Mouse (Mus musculus) embryonic facial prominence, embryonic 14.5 days (tissue): Measurements from ENCODE around the gene Cdk2ap2. TPM values are rescaled to one million over a fixed set of nuclear protein-coding genes. Genes with fewer than 3 reads are reported as not detected.

Experiments
- ATAC-seq: fragments of 200-750 bp; cut with Nextera tagmentation; 2 replicates; pipeline ENCODE4 v1.8.0; 2017; ENCODE audit warnings: low read depth, moderate number of reproducible peaks, moderate TSS enrichment
- DNase-seq: peaks from one replicate; pipeline ENCODE4 v3.0.0-alpha.2; 2015; ENCODE audit warnings: low spot score
- H3K27ac ChIP-seq: fragments of 300-500 bp; sonication (generic); replicated peaks from 2 replicates; pipeline ENCODE4 v1.5.1; 2014; ENCODE audit warnings: low read depth, mild to moderate bottlenecking, low read length, moderate library complexity
- H3K27me3 ChIP-seq: fragments of 300-500 bp; sonication (generic); replicated peaks from 2 replicates; pipeline ENCODE4 v1.6.1; 2014; ENCODE audit warnings: low read length; ENCODE audit not compliant: control insufficient read depth, insufficient read depth
- H3K36me3 ChIP-seq: fragments of 300-500 bp; sonication (generic); 2 replicates; pipeline ENCODE4 v1.6.1; 2014; ENCODE audit warnings: low read length, mixed read lengths; ENCODE audit not compliant: control insufficient read depth, insufficient read depth
- H3K4me1 ChIP-seq: fragments of 300-500 bp; sonication (generic); 2 replicates; pipeline ENCODE4 v1.6.1; 2014; ENCODE audit warnings: antibody characterized with exemption, low read length; ENCODE audit not compliant: control insufficient read depth, insufficient read depth
- H3K4me2 ChIP-seq: fragments of 300-500 bp; sonication (generic); 2 replicates; pipeline ENCODE4 v1.6.1; 2014; ENCODE audit warnings: low read depth, mild to moderate bottlenecking, low read length, moderate library complexity, mixed read lengths
- H3K4me3 ChIP-seq: fragments of 300-500 bp; sonication (generic); 2 replicates; pipeline ENCODE4 v1.5.1; 2014; ENCODE audit warnings: low read depth, mild to moderate bottlenecking, low read length
- H3K9ac ChIP-seq: fragments of 300-500 bp; sonication (generic); 2 replicates; pipeline ENCODE4 v1.6.1; 2014; ENCODE audit warnings: low read depth, mild to moderate bottlenecking, low read length, moderate library complexity, mixed read lengths
- H3K9me3 ChIP-seq: fragments of 300-500 bp; sonication (generic); 2 replicates; pipeline ENCODE4 v1.6.1; 2016; ENCODE audit warnings: low read length; ENCODE audit not compliant: control insufficient read depth
- WGBS: fragments of 180-500 bp; shearing (Covaris S2); extraction: QIAGEN DNeasy Blood & Tissue Kit; methylation state at CpG from one replicate; pipeline ENCODE4 v1.1.7; 2014; 5-methylcytosine and 5-hydroxymethylcytosine counted together
- polyA plus RNA-seq: library from polyadenylated mRNA; unstranded; fragments of >200 nt; fragmentation: Nextera tagmentation; extraction: Ambion mirVana; gene quantifications from 2 replicates; pipeline ENCODE4 v1.2.1, GENCODE M21; 2014

The Cdk2ap2 gene
- polyA plus RNA-seq, 1 experiment from 2014 or later = 68.6 TPM

DNA sequence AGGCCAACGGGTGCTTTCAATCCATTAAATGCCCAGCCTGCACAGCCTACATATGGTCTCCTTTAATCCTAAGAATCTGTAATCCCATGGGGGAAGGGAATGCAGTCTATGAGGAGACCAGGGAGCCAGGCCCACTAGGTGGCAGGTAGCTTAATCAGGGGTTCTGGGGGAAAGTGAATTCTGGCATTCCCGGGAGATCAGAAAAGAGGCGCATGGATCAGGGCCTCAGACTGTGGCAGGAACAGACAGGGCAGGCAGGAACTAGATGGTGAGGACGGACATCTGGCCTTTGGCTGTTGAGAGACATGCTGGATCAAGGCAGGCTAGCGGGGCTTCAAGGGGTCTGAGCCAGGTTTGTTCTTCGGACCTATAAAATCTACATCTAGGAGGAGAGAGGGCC lies 4.5 kb downstream of the Cdk2ap2 start:
- H3K9ac ChIP-seq = peak overlapping the region; percentile 64

DNA sequence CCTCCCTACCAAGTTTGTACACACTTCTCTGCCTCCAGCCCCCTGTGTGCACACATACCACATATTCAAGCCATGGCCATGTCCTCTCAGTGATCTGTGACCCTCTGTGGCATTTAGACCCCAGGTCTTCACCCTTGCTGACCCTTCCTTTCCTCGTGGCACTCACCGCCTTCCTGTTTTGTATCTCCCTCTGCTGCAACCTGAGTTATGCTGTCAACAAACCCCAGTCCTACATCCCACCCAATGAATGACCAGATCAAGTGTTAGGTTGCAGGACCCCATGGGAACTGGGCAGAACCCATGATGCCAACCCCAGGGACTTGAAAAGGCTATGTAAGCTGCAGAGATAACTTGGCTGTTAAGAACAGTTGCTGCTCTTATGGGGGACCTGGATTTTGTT lies 5.1 kb downstream of the Cdk2ap2 start:
- H3K4me3 ChIP-seq = no peak overlapping the region
- H3K4me1 ChIP-seq = peaks cover 25% of the 10 kb centered on the region
- H3K27me3 ChIP-seq = peaks cover 31% of the 10 kb centered on the region
- 74% methylated on average over 2 of the region's 2 CpGs for WGBS
- no peaks in the 10 kb centered on the region for H3K9me3 ChIP-seq
- H3K9ac ChIP-seq = no peak overlapping the region
- no peak for DNase-seq
- no peak for ATAC-seq
- no peak overlapping the region for H3K27ac ChIP-seq
- H3K4me2 ChIP-seq = no peak overlapping the region
- no peaks in the 10 kb centered on the region for H3K36me3 ChIP-seq

More for the DNA sequence above, 4.5 kb downstream of the Cdk2ap2 start:
- Histone ChIP-seq H3K9me3 (no peaks in the 10 kb centered on the region), H3K4me3 (peak overlapping the region; percentile 46), H3K4me1 (peaks cover 25% of the 10 kb centered on the region), H3K4me2 (peak overlapping the region; percentile 90), H3K36me3 (no peaks in the 10 kb centered on the region), H3K27me3 (peaks cover 31% of the 10 kb centered on the region), H3K27ac (no peak overlapping the region)
- 59% methylated on average over 6 of the region's 6 CpGs for WGBS
- DNase-seq = no peak
- no peak for ATAC-seq

DNA sequence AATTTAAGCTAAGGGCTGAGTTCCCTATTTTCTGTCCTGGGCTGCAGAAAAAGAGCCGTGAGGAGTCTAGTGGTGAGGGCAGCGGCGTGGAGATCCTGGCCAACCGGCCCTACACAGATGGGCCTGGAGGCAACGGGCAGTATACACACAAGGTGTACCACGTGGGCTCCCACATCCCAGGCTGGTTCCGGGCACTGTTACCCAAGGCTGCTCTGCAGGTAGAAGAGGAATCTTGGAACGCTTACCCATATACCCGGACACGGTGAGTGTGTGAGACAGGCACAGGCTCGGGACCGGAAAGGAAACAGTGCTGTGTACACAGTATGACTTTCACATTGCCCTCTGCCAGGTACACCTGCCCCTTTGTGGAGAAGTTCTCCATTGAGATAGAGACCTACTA lies 5.6 kb downstream of the Cdk2ap2 start:
- 92% methylated on average over 12 of the region's 12 CpGs for WGBS
- Histone ChIP-seq H3K36me3 (no peaks in the 10 kb centered on the region), H3K4me1 (peaks cover 22% of the 10 kb centered on the region), H3K27ac (no peak overlapping the region), H3K9ac (no peak overlapping the region), H3K4me2 (no peak overlapping the region), H3K4me3 (no peak overlapping the region), H3K9me3 (no peaks in the 10 kb centered on the region), H3K27me3 (peaks cover 31% of the 10 kb centered on the region)
- no peak for ATAC-seq
- no peak for DNase-seq

DNA sequence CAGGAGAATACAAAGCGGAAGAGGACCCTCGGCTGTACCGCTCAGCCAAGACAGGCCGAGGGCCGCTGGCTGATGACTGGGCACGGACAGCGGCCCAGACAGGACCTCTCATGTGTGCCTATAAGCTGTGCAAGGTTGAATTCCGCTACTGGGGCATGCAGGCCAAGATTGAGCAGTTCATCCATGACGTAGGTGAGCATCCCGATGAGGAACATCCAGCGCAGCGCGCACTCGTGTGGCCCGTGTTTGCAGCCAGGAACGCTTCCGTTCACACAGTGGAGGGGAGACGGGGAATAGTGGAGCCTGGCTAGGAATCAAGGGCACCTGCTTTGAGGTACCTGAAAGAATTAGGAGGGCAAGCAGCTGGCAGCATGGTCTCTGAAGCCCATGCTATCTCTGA lies 6.3 kb downstream of the Cdk2ap2 start:
- Histone ChIP-seq H3K4me2 (no peak overlapping the region), H3K27me3 (peaks cover 31% of the 10 kb centered on the region), H3K4me3 (no peak overlapping the region), H3K36me3 (no peaks in the 10 kb centered on the region), H3K9me3 (no peaks in the 10 kb centered on the region), H3K27ac (no peak overlapping the region), H3K4me1 (peaks cover 21% of the 10 kb centered on the region), H3K9ac (no peak overlapping the region)
- no peak for DNase-seq
- WGBS = 90% methylated on average over 18 of the region's 18 CpGs
- ATAC-seq = no peak

DNA sequence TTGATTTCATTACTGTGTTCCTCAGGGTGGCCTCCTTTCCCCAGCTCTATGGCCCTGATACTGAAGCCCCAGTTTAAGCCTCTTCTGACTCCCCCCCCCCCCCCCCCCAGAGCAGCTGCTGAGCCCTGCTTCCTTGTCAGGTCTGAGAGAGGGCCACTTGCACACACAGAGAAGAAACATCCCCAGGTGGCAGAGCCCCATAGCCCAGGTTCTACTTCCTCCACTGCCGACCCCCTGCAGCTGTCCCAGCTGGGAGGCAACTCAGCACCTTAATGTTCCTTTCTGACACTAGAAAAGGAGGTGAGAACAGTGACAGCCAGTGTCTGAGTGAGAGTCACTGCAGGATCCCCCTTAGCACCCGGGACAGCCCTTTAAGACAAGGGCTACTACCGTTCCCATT lies 6.8 kb downstream of the Cdk2ap2 start:
- ATAC-seq = no peak

DNA sequence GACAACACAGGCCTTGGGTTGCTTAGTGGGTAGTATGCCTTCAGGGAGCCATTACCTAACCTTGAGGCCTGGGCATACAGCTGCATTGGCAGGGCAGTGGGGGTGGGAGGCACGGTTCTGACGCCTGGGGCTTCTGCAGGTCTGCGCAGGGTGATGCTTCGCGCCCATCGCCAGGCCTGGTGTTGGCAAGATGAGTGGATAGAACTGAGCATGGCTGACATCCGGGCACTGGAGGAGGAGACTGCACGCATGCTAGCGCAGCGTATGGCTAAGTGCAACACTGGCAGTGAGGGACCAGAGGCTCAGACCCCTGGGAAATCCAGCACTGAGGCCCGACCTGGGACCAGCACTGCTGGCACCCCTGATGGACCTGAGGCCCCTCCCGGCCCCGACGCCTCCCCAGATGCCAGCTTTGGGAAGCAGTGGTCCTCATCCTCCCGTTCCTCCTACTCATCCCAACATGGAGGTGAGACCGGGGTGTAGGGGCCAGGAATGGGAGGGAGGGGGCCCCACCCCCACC lies 7.8 kb downstream of the Cdk2ap2 start:
- Histone ChIP-seq H3K36me3 (no peaks in the 10 kb centered on the region), H3K4me3 (no peak overlapping the region), H3K4me1 (peaks cover 14% of the 10 kb centered on the region), H3K9me3 (no peaks in the 10 kb centered on the region), H3K9ac (no peak overlapping the region), H3K27me3 (peaks cover 24% of the 10 kb centered on the region), H3K27ac (no peak overlapping the region), H3K4me2 (no peak overlapping the region)
- DNase-seq (no peak), ATAC-seq (no peak)
- WGBS = 79% methylated on average over 14 of the region's 16 CpGs

More for the DNA sequence above, 6.8 kb downstream of the Cdk2ap2 start:
- no peak overlapping the region for H3K27ac ChIP-seq
- H3K27me3 ChIP-seq = peaks cover 31% of the 10 kb centered on the region
- H3K4me3 ChIP-seq = no peak overlapping the region
- peaks cover 21% of the 10 kb centered on the region for H3K4me1 ChIP-seq
- no peak for DNase-seq
- no peaks in the 10 kb centered on the region for H3K9me3 ChIP-seq
- H3K9ac ChIP-seq = no peak overlapping the region
- 68% methylated on average over 3 of the region's 3 CpGs for WGBS
- H3K36me3 ChIP-seq = no peaks in the 10 kb centered on the region
- no peak overlapping the region for H3K4me2 ChIP-seq

DNA sequence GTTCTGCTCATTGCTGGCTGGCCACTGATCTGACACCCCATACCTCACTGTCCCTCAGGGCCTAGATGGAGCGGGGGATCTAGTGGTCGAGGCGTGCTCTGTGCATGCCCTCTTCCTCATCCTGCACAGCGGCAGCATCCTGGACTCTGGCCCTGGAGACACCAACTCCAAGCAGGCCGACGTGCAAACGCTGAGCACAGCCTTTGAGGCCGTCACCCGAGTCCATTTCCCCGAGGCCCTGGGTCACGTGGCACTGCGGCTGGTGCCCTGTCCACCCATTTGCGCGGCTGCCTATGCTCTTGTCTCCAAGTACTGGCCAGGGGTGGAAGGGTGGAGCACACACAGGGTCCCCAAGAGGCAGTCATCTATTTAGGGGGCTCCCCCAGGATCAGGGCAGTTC lies 9.7 kb downstream of the Cdk2ap2 start:
- no peaks in the 10 kb centered on the region for H3K4me1 ChIP-seq

DNA sequence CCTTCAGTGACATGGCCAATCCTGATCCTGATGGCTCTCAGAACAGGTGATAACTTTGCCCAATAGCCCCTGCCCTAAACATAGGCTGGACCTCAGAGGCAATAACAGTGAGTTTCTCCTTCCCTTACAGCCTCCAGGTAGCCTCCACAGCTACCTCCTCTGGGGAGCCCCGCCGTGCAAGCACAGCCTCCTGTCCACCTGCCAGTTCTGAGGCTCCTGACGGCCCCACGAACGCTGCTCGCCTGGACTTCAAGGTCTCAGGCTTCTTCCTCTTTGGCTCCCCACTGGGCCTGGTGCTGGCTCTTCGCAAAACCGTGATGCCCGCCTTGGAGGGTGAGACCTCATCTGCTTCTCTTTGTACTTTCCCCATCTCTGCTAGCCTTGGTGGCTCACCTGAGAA lies 11.6 kb downstream of the Cdk2ap2 start:
- Histone ChIP-seq H3K36me3 (peaks cover 17% of the 10 kb centered on the region), H3K4me3 (no peak overlapping the region), H3K27ac (no peak overlapping the region), H3K27me3 (no peaks in the 10 kb centered on the region), H3K9ac (no peak overlapping the region), H3K9me3 (no peaks in the 10 kb centered on the region), H3K4me1 (no peaks in the 10 kb centered on the region), H3K4me2 (no peak overlapping the region)
- WGBS = 85% methylated on average over 9 of the region's 9 CpGs
- no peak for DNase-seq
- ATAC-seq = no peak

More for the DNA sequence above, 9.7 kb downstream of the Cdk2ap2 start:
- 84% methylated on average over 14 of the region's 14 CpGs for whole genome bisulfite sequencing
- Histone ChIP-seq H3K27ac (no peak overlapping the region), H3K4me3 (no peak overlapping the region), H3K27me3 (peaks cover 5% of the 10 kb centered on the region), H3K9me3 (no peaks in the 10 kb centered on the region), H3K4me2 (no peak overlapping the region), H3K36me3 (peaks cover under 1% of the 10 kb centered on the region), H3K9ac (no peak overlapping the region)
- ATAC-seq (no peak), DNase-seq (no peak)
